Mouse (Mus musculus) midbrain, embryonic 11.5 days (tissue): ENCODE measurements around the gene Asb2. TPM values are rescaled to one million over a fixed set of nuclear protein-coding genes. Genes with fewer than 3 reads are reported as not detected.
A peak's percentile ranks its signal among the peaks of the same experiment; 100 is the strongest.

Experiments
- ATAC-seq: fragments of 200-750 bp; cut with Nextera tagmentation; 2 replicates; pipeline ENCODE4 v1.8.0; 2017; ENCODE audit warnings: moderate TSS enrichment, moderate library complexity; ENCODE audit not compliant: low FRiP score
- DNase-seq: peaks from one replicate; pipeline ENCODE4 v3.0.0; 2015; ENCODE audit warnings: low spot score; ENCODE audit errors: missing footprints
- H3K27ac ChIP-seq: fragments of 300-500 bp; sonication (generic); 2 replicates; pipeline ENCODE4 v1.5.1; 2014; ENCODE audit warnings: low read depth, low read length
- H3K27me3 ChIP-seq: fragments of 300-500 bp; sonication (generic); 2 replicates; pipeline ENCODE4 v1.6.1; 2014; ENCODE audit warnings: mild to moderate bottlenecking, low read length, moderate library complexity, mixed read lengths; ENCODE audit not compliant: control insufficient read depth, insufficient read depth
- H3K36me3 ChIP-seq: fragments of 300-500 bp; sonication (generic); 2 replicates; pipeline ENCODE4 v1.6.1; 2014; ENCODE audit warnings: mild to moderate bottlenecking, low read length, moderate library complexity, mixed read lengths; ENCODE audit not compliant: control insufficient read depth, insufficient read depth
- H3K4me1 ChIP-seq: fragments of 300-500 bp; sonication (generic); 2 replicates; pipeline ENCODE4 v1.6.1; 2014; ENCODE audit warnings: low read length; ENCODE audit not compliant: control insufficient read depth, insufficient read depth
- H3K4me2 ChIP-seq: fragments of 300-500 bp; sonication (generic); 2 replicates; pipeline ENCODE4 v1.6.1; 2014; ENCODE audit warnings: mild to moderate bottlenecking, moderate library complexity
- H3K4me3 ChIP-seq: fragments of 300-500 bp; sonication (generic); 2 replicates; pipeline ENCODE4 v1.5.1; 2014; ENCODE audit warnings: low read depth, low read length
- H3K9ac ChIP-seq: fragments of 300-500 bp; sonication (generic); 2 replicates; pipeline ENCODE4 v1.6.1; 2014; ENCODE audit warnings: low read length
- H3K9me3 ChIP-seq: fragments of 300-500 bp; sonication (generic); 2 replicates; pipeline ENCODE4 v1.6.1; 2016; ENCODE audit warnings: low read length; ENCODE audit not compliant: control insufficient read depth
- WGBS: fragments of 180-500 bp; shearing (Covaris S2); extraction: QIAGEN DNeasy Blood & Tissue Kit; methylation state at CpG from one replicate; pipeline ENCODE4 v1.1.7; 2014; 5-methylcytosine and 5-hydroxymethylcytosine counted together
- polyA plus RNA-seq: library from polyadenylated mRNA; unstranded; fragments of >200 nt; fragmentation: Nextera tagmentation; extraction: Ambion mirVana; gene quantifications from 2 replicates; pipeline ENCODE4 v1.2.1, GENCODE M21; 2014

The Asb2 gene
- polyA plus RNA-seq, 1 experiment from 2014 or later = 0.77 TPM

- no peak for DNase-seq
- Histone ChIP-seq H3K4me1 (no peaks in the 10 kb centered on the region), H3K9ac (no peak overlapping the region), H3K9me3 (no peaks in the 10 kb centered on the region), H3K27ac (no peak overlapping the region), H3K4me2 (no peak overlapping the region), H3K36me3 (no peaks in the 10 kb centered on the region), H3K4me3 (no peak overlapping the region), H3K27me3 (no peaks in the 10 kb centered on the region)
- WGBS = 67% methylated on average over 2 of the region's 2 CpGs
- ATAC-seq = no peak
Measured at GRCm38 (mm10) chr12:103367171-103367570, 11.4 kb upstream of the Asb2 start.

- WGBS = 73% methylated on average over 3 of the region's 3 CpGs
Measured at GRCm38 (mm10) chr12:103362336-103362735, 6.5 kb upstream of the Asb2 start.

GRCm38 (mm10) chr12:103361539-103362307, 5.9 kb upstream of the Asb2 start:
- WGBS = 90% methylated on average over 17 of the region's 17 CpGs
- Histone ChIP-seq H3K36me3 (no peaks in the 10 kb centered on the region), H3K4me1 (no peaks in the 10 kb centered on the region), H3K4me3 (no peak overlapping the region), H3K9ac (no peak overlapping the region), H3K27ac (no peak overlapping the region), H3K4me2 (no peak overlapping the region), H3K9me3 (no peaks in the 10 kb centered on the region), H3K27me3 (no peaks in the 10 kb centered on the region)
- no peak for DNase-seq
- no peak for ATAC-seq

More at GRCm38 (mm10) chr12:103362336-103362735, 6.5 kb upstream of the Asb2 start:
- Histone ChIP-seq H3K4me2 (no peak overlapping the region), H3K9ac (no peak overlapping the region), H3K4me1 (no peaks in the 10 kb centered on the region), H3K4me3 (no peak overlapping the region), H3K9me3 (no peaks in the 10 kb centered on the region), H3K27ac (no peak overlapping the region), H3K36me3 (no peaks in the 10 kb centered on the region), H3K27me3 (no peaks in the 10 kb centered on the region)
- ATAC-seq = no peak
- DNase-seq = no peak

- no peak for DNase-seq
- H3K4me1 ChIP-seq = no peaks in the 10 kb centered on the region
- H3K36me3 ChIP-seq = no peaks in the 10 kb centered on the region
- no peaks in the 10 kb centered on the region for H3K9me3 ChIP-seq
- H3K4me2 ChIP-seq = no peak overlapping the region
- no peak for ATAC-seq
- no peak overlapping the region for H3K4me3 ChIP-seq
- no peak overlapping the region for H3K27ac ChIP-seq
- 89% methylated on average over 8 of the region's 8 CpGs for WGBS
- H3K9ac ChIP-seq = no peak overlapping the region
- H3K27me3 ChIP-seq = no peaks in the 10 kb centered on the region
Measured at GRCm38 (mm10) chr12:103360812-103361211, 5.0 kb upstream of the Asb2 start.

GRCm38 (mm10) chr12:103358951-103359801, 3.4 kb upstream of the Asb2 start:
- Histone ChIP-seq H3K27me3 (no peaks in the 10 kb centered on the region), H3K36me3 (no peaks in the 10 kb centered on the region), H3K27ac (no peak overlapping the region), H3K9ac (no peak overlapping the region), H3K4me1 (no peaks in the 10 kb centered on the region), H3K4me2 (no peak overlapping the region), H3K9me3 (no peaks in the 10 kb centered on the region), H3K4me3 (no peak overlapping the region)
- DNase-seq (peak; percentile 76), ATAC-seq (no peak)
- WGBS = 68% methylated on average over 4 of the region's 4 CpGs

- DNase-seq (peak; percentile 10), ATAC-seq (no peak)
- Histone ChIP-seq H3K9ac (no peak overlapping the region), H3K9me3 (no peaks in the 10 kb centered on the region), H3K27me3 (no peaks in the 10 kb centered on the region), H3K4me2 (no peak overlapping the region), H3K4me3 (no peak overlapping the region), H3K36me3 (no peaks in the 10 kb centered on the region), H3K4me1 (no peaks in the 10 kb centered on the region), H3K27ac (no peak overlapping the region)
- WGBS = 72% methylated on average over 8 of the region's 8 CpGs
Measured at GRCm38 (mm10) chr12:103358216-103358615, 2.4 kb upstream of the Asb2 start.

- H3K9me3 ChIP-seq = no peaks in the 10 kb centered on the region
- ATAC-seq (no peak), DNase-seq (peak; percentile 56)
- no peaks in the 10 kb centered on the region for H3K36me3 ChIP-seq
- no peak overlapping the region for H3K27ac ChIP-seq
- no peak overlapping the region for H3K4me3 ChIP-seq
- H3K4me1 ChIP-seq = no peaks in the 10 kb centered on the region
- no peak overlapping the region for H3K9ac ChIP-seq
- 92% methylated on average over 4 of the region's 4 CpGs for WGBS
- no peak overlapping the region for H3K4me2 ChIP-seq
- H3K27me3 ChIP-seq = no peaks in the 10 kb centered on the region
Measured at GRCm38 (mm10) chr12:103356415-103356748, 581 bp upstream of the Asb2 start.

GRCm38 (mm10) chr12:103353538-103353937, 2.3 kb downstream of the Asb2 start:
- Histone ChIP-seq H3K4me2 (no peak overlapping the region), H3K4me3 (no peak overlapping the region), H3K9ac (no peak overlapping the region), H3K4me1 (no peaks in the 10 kb centered on the region), H3K36me3 (no peaks in the 10 kb centered on the region), H3K27me3 (no peaks in the 10 kb centered on the region), H3K27ac (no peak overlapping the region), H3K9me3 (no peaks in the 10 kb centered on the region)
- peak; percentile 68 for ATAC-seq
- DNase-seq = peak; percentile 85
- whole genome bisulfite sequencing = 23% methylated on average over 5 of the region's 5 CpGs

GRCm38 (mm10) chr12:103352735-103353134, 3.1 kb downstream of the Asb2 start:
- Histone ChIP-seq H3K27me3 (no peaks in the 10 kb centered on the region), H3K27ac (no peak overlapping the region), H3K4me3 (no peak overlapping the region), H3K4me2 (no peak overlapping the region), H3K4me1 (no peaks in the 10 kb centered on the region), H3K36me3 (no peaks in the 10 kb centered on the region), H3K9ac (no peak overlapping the region), H3K9me3 (no peaks in the 10 kb centered on the region)
- 88% methylated on average over 6 of the region's 6 CpGs for WGBS
- ATAC-seq = no peak
- DNase-seq = no peak
